Mouse (Mus musculus) ovary, adult 2 months (tissue): ENCODE data around the gene Vmn2r15. TPM values are rescaled to one million over a fixed set of nuclear protein-coding genes. Genes with fewer than 3 reads are reported as not detected.

Experiments
- polyA plus RNA-seq: library from polyadenylated mRNA; depleted of rRNA; stranded (reverse); fragments of >200 nt; gene quantifications from 2 replicates; pipeline ENCODE4 v1.2.3, GENCODE M21; 2012; rRNA removed

Gene Vmn2r15
- not detected in 2 replicates for polyA plus RNA-seq

DNA sequence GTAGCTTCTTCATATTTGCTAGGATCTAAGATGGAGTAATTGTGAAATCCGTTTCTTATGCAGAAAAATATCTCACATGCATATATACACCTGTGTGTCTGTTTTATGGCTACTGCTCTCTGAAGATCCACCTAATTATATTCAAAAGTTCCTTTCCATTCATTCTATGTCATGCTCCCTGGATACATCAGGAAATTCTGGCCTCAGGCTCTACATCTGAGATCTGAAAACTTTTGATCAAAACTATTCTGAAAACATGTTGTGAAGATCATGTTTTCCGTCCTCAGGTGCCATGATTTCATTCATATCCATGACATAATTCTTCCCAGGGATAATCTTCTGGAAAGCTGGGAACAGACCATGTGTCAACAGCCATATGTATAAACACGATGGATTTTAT is at the start of gene Vmn2r15:
Vmn2r15 (minus strand) TSS at position 101 of the 400 bp plus-strand sequence.

DNA sequence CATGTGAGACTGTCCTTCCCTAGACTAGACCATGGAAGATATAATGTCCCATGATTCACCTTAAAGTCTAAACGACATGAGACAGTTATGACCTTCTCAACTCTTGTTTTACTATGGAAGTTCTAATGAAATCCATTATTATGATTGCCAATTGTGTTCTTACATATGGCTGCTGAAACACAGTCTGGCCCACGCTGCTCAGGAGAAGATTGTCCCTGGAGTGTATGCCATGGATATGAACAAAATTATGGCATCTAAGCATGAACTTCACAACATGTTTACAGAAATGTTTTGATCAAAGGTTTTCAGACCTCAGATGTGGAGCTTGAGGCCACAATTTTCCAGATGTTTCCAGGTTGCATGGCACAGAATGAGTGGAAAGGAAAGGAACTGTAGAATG is 32.4 kb upstream of the Vmn2r15 start, which contains the start of gene Vmn2r16:
Vmn2r16 (plus strand) TSS at position 301 of the 400 bp plus-strand sequence.

Other genes starting within 250 kb of the Vmn2r15 start
- not detected in 2 replicates for gene Vmn2r11, start 238.1 kb downstream of the Vmn2r15 start, polyA plus RNA-seq
- gene Vmn2r12, start 199.7 kb downstream of the Vmn2r15 start, polyA plus RNA-seq: not detected in 2 replicates
- not detected in 2 replicates for gene Vmn2r13, start 105.4 kb downstream of the Vmn2r15 start, polyA plus RNA-seq
- gene Vmn2r14, start 72.9 kb downstream of the Vmn2r15 start, polyA plus RNA-seq: not detected in 2 replicates
- not detected in 2 replicates for gene Vmn2r16, start 32.5 kb upstream of the Vmn2r15 start, polyA plus RNA-seq
- gene Vmn2r17, start 122.0 kb upstream of the Vmn2r15 start, polyA plus RNA-seq: not detected in 2 replicates